Mouse (Mus musculus) small intestine, adult 2 months (tissue): ENCODE measurements around the gene Ccdc115. TPM values are rescaled to one million over a fixed set of nuclear protein-coding genes. Genes with fewer than 3 reads are reported as not detected.
"Not testable (repeated sequence)": the region's sequence is repeated elsewhere in the genome, so short reads cannot be mapped to it uniquely, and the experiment has no call there.

Experiments used
- H3K27ac ChIP-seq: fragments of 200-500 bp; 2 replicates; pipeline ENCODE4 v1.5.1; 2012; ENCODE audit warnings: low read depth, low read length, control low read depth, inconsistent platforms; ENCODE audit not compliant: insufficient read depth
- H3K27me3 ChIP-seq: fragments of 200-500 bp; 2 replicates; pipeline ENCODE4 v1.6.1; 2012; ENCODE audit warnings: mild to moderate bottlenecking, moderate library complexity, low read length, inconsistent platforms; ENCODE audit not compliant: control insufficient read depth, insufficient read depth
- H3K36me3 ChIP-seq: fragments of 200-500 bp; 2 replicates; pipeline ENCODE4 v1.6.1; 2012; ENCODE audit warnings: mild to moderate bottlenecking, low read length, control low read depth, inconsistent platforms; ENCODE audit not compliant: control insufficient read depth, insufficient read depth
- H3K4me1 ChIP-seq: fragments of 200-500 bp; 2 replicates; pipeline ENCODE4 v1.6.1; 2012; ENCODE audit warnings: low read length, inconsistent platforms, mixed read lengths; ENCODE audit not compliant: control insufficient read depth, insufficient read depth, insufficient read length
- H3K4me3 ChIP-seq: fragments of 200-500 bp; 2 replicates; pipeline ENCODE4 v1.5.1; 2012; ENCODE audit warnings: low read depth, mild to moderate bottlenecking, control low read depth, inconsistent platforms, low read length, moderate library complexity
- CTCF ChIP-seq: fragments of 200-500 bp; IDR thresholded peaks from 2 replicates; pipeline ENCODE4 v1.5.1; 2012; ENCODE audit warnings: low read depth, mild to moderate bottlenecking, control low read depth, inconsistent platforms, low read length, moderate library complexity, mixed read lengths; ENCODE audit not compliant: insufficient replicate concordance, insufficient read length; ENCODE audit errors: extremely low read depth
- POLR2A ChIP-seq: fragments of 200-500 bp; IDR thresholded peaks from 2 replicates; pipeline ENCODE4 v1.6.1; 2012; ENCODE audit warnings: low read depth, mild to moderate bottlenecking, control low read depth, inconsistent platforms, low read length, moderate library complexity
- WGBS: fragments of 180-500 bp; shearing (Covaris S2); methylation state at CpG from one replicate; pipeline ENCODE4 v1.1.7; 2018; 5-methylcytosine and 5-hydroxymethylcytosine counted together
- polyA plus RNA-seq: library from polyadenylated mRNA; depleted of rRNA; stranded (reverse); fragments of >200 nt; gene quantifications from 2 replicates; pipeline ENCODE4 v1.2.3, GENCODE M21; 2012

Ccdc115 gene
- polyA plus RNA-seq, 1 experiment = 12.5 TPM

GRCm38 (mm10) chr1:34438381-34439051 lies 956 bp downstream of the Ccdc115 start:
- Histone ChIP-seq H3K27me3 (no peaks in the 10 kb centered on the region), H3K36me3 (peaks cover 8% of the 10 kb centered on the region), H3K4me1 (peaks cover 7% of the 10 kb centered on the region; the same call in 1 of the 2 replicates), H3K4me3 (peak overlapping the region; percentile 75), H3K27ac (no peak overlapping the region)
- 33% methylated on average over 17 of the region's 20 CpGs for WGBS
- TF ChIP-seq CTCF (no peak), POLR2A (no peak)

DNA sequence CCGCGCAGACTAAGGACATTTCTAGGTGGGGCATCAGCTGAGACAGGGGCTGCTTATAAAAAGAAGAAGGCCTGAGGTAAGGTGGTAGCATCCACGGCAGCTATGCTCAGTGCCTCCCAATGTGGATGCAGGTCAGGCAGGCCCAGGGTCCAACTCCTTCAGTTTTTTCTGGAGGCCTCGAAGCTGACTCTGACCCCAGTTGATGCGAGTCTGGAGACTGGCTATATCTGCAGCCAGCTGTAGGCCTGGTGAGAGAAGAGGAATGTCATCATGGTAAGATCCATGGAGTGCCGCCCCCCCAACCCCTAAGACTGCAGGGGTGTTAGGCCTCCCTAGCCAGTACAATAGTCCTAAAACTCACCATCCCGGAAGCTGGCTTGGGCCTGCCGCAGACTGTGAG lies 2.1 kb downstream of the Ccdc115 start:
- H3K4me1 ChIP-seq = peaks cover 10% of the 10 kb centered on the region; the same call in 1 of the 2 replicates
- not testable (repeated sequence) for H3K36me3 ChIP-seq, H3K27me3 ChIP-seq, H3K27ac ChIP-seq, H3K4me3 ChIP-seq
- 96% methylated on average over 8 of the region's 8 CpGs for WGBS

- TF ChIP-seq POLR2A = no peak
- TF ChIP-seq CTCF = no peak
- Histone ChIP-seq H3K27ac (no peak overlapping the region), H3K4me1 (peaks cover 10% of the 10 kb centered on the region; the same call in 1 of the 2 replicates), H3K4me3 (no peak overlapping the region), H3K36me3 (no peaks in the 10 kb centered on the region), H3K27me3 (no peaks in the 10 kb centered on the region)
- 93% methylated on average over 3 of the region's 3 CpGs for WGBS
Observed at GRCm38 (mm10) chr1:34436374-34436773, 3.1 kb downstream of the Ccdc115 start.

GRCm38 (mm10) chr1:34435371-34436120 lies 3.9 kb downstream of the Ccdc115 start:
- no peak overlapping the region; the same call in 1 of the 2 replicates for H3K4me3 ChIP-seq

GRCm38 (mm10) chr1:34434660-34435160 lies 4.8 kb downstream of the Ccdc115 start:
- WGBS = under 1% methylated on average over 30 of the region's 30 CpGs
- H3K4me1 ChIP-seq = peaks cover 10% of the 10 kb centered on the region; the same call in 1 of the 2 replicates
- H3K36me3 ChIP-seq = no peaks in the 10 kb centered on the region
- H3K4me3 ChIP-seq = peak overlapping the region; percentile 97
- TF ChIP-seq POLR2A = peak; percentile 20; the same call in 1 of the 2 replicates
- no peak for TF ChIP-seq CTCF
- H3K27me3 ChIP-seq = no peaks in the 10 kb centered on the region
- H3K27ac ChIP-seq = peak overlapping the region; percentile 52

More at GRCm38 (mm10) chr1:34435371-34436120, 3.9 kb downstream of the Ccdc115 start:
- TF ChIP-seq CTCF = no peak
- no peak for TF ChIP-seq POLR2A
- no peaks in the 10 kb centered on the region for H3K27me3 ChIP-seq
- 45% methylated on average over 8 of the region's 8 CpGs for WGBS
- peak overlapping the region; percentile 52; the same call in 1 of the 2 replicates for H3K27ac ChIP-seq
- no peaks in the 10 kb centered on the region for H3K36me3 ChIP-seq
- peaks cover 10% of the 10 kb centered on the region; the same call in 1 of the 2 replicates for H3K4me1 ChIP-seq

GRCm38 (mm10) chr1:34433891-34434521 lies 5.5 kb downstream of the Ccdc115 start:
- WGBS = 8% methylated on average over 19 of the region's 19 CpGs
- Histone ChIP-seq H3K4me3 (peak overlapping the region; percentile 57), H3K36me3 (no peaks in the 10 kb centered on the region), H3K27ac (peak overlapping the region; percentile 17; the same call in 1 of the 2 replicates), H3K27me3 (no peaks in the 10 kb centered on the region), H3K4me1 (peaks cover 10% of the 10 kb centered on the region; the same call in 1 of the 2 replicates)
- no peak for TF ChIP-seq CTCF
- TF ChIP-seq POLR2A = no peak

GRCm38 (mm10) chr1:34432776-34433481 lies 6.5 kb downstream of the Ccdc115 start:
- WGBS = 17% methylated on average over 35 of the region's 35 CpGs

More at GRCm38 (mm10) chr1:34432776-34433481, 6.5 kb downstream of the Ccdc115 start:
- H3K27me3 ChIP-seq = no peaks in the 10 kb centered on the region
- H3K4me3 ChIP-seq = peak overlapping the region; percentile 67
- H3K27ac ChIP-seq = 0 out of 2 replicates have a peak overlapping the region, but pooled peaks have one; percentile 5
- no peaks in the 10 kb centered on the region for H3K36me3 ChIP-seq
- TF ChIP-seq CTCF (no peak), POLR2A (no peak)
- H3K4me1 ChIP-seq = peaks cover 8% of the 10 kb centered on the region; the same call in 1 of the 2 replicates
